In genomic region chr11:115475758-115476237, GRCm38 (mm10) we compare ENCODE assay signal across 8 mouse cellular contexts. TPM values are rescaled to one million over a fixed set of nuclear protein-coding genes. Genes with fewer than 3 reads are reported as not detected.
DNase-seq lines count a peak whose midpoint lies in the region; ATAC-seq and TF ChIP-seq lines count a peak whose summit lies in the region.

No protein-coding gene starts in this region.

- no peaks in the 10 kb centered on the region for H3K9me3 ChIP-seq in forebrain, embryonic 14.5 days (replicated peaks; ENCODE audit: control insufficient read depth, low read length)
- no peaks in the 10 kb centered on the region for H3K9me3 ChIP-seq in liver, postnatal 0 days (ENCODE audit: low read length)

- no peaks in the 10 kb centered on the region for H3K79me2 ChIP-seq in heart, adult 2 months (replicated peaks; ENCODE audit: control insufficient read depth, insufficient read depth, low read length)

- H3K27me3 ChIP-seq in heart, adult 2 months (ENCODE audit: control insufficient read depth, insufficient read depth, low read length): no peaks in the 10 kb centered on the region
- no peaks in the 10 kb centered on the region for H3K27me3 ChIP-seq in forebrain, embryonic 14.5 days (replicated peaks; ENCODE audit: control insufficient read depth, insufficient read depth, low read length)
- no peaks in the 10 kb centered on the region for H3K27me3 ChIP-seq in liver, postnatal 0 days (ENCODE audit: insufficient read depth, low read length)

- peak overlapping the region; percentile 61 for H3K9ac ChIP-seq in heart, adult 2 months (ENCODE audit: low read depth, low read length)
- peak overlapping the region; percentile 66 for H3K9ac ChIP-seq in forebrain, embryonic 14.5 days (ENCODE audit: low read length)
- H3K9ac ChIP-seq in liver, postnatal 0 days (replicated peaks): peak overlapping the region; percentile 74

- no peak for TF ChIP-seq CTCF in heart, adult 2 months (IDR thresholded peaks at IDR 0.05)
- TF ChIP-seq CTCF in liver, postnatal 0 days (IDR thresholded peaks at IDR 0.05; ENCODE audit: low read depth): no peak

- H3K36me3 ChIP-seq in heart, adult 2 months (ENCODE audit: control insufficient read depth, insufficient read depth, low read length): no peaks in the 10 kb centered on the region
- H3K36me3 ChIP-seq in forebrain, embryonic 14.5 days (ENCODE audit: control insufficient read depth, insufficient read depth, low read length): no peaks in the 10 kb centered on the region
- no peaks in the 10 kb centered on the region; the same call in none of the 2 replicates for H3K36me3 ChIP-seq in liver, postnatal 0 days (replicated peaks; ENCODE audit: insufficient read depth, low read length)

- TF ChIP-seq POLR2A in heart, adult 2 months (IDR thresholded peaks at IDR 0.05; ENCODE audit: insufficient read depth, low read depth, low read length): no peak

- ATAC-seq in CD4-positive, CD25-positive, alpha-beta regulatory T cell, adult 4 months: peak; percentile 4
- no peak; the same call in 1 of the 2 replicates for ATAC-seq in forebrain, embryonic 14.5 days
- peak; percentile 30 for ATAC-seq in liver, postnatal 0 days

- intact Hi-C loops in heart, adult 2 months (cut with DNase I): loop anchor here (2.0 kb wide), 1 partner anchor 63 kb away; no protein-coding TSS in a partner anchor

- H3K4me2 ChIP-seq in forebrain, embryonic 14.5 days (ENCODE audit: low read length): peak overlapping the region; percentile 95
- H3K4me2 ChIP-seq in liver, postnatal 0 days (ENCODE audit: low read depth, low read length): peak overlapping the region; percentile 84

- peaks cover 10% of the 10 kb centered on the region for H3K4me1 ChIP-seq in heart, adult 2 months (ENCODE audit: control insufficient read depth, insufficient read depth, low read length)
- H3K4me1 ChIP-seq in forebrain, embryonic 14.5 days (ENCODE audit: control insufficient read depth, insufficient read depth, low read length): peaks cover 18% of the 10 kb centered on the region
- peaks cover 30% of the 10 kb centered on the region for H3K4me1 ChIP-seq in liver, postnatal 0 days (ENCODE audit: insufficient read depth)

- WGBS in heart, adult 2 months: 3% methylated on average over 28 of the region's 28 CpGs
- 5% methylated on average over 28 of the region's 28 CpGs for WGBS in forebrain, embryonic 14.5 days
- WGBS in liver, postnatal 0 days (ENCODE audit: insufficient replicate concordance): 1% methylated on average over 28 of the region's 28 CpGs

- peak overlapping the region; percentile 93 for H3K4me3 ChIP-seq in heart, adult 2 months
- H3K4me3 ChIP-seq in forebrain, embryonic 14.5 days (ENCODE audit: low read depth, low read length): peak overlapping the region; percentile 65
- H3K4me3 ChIP-seq in liver, postnatal 0 days (ENCODE audit: low read depth, low read length): peak overlapping the region; percentile 69

- H3K27ac ChIP-seq in heart, adult 2 months: peak overlapping the region; percentile 52; the same call in 1 of the 2 replicates
- 0 out of 2 replicates have a peak overlapping the region, but pooled peaks have one; percentile 0 for H3K27ac ChIP-seq in forebrain, embryonic 14.5 days (ENCODE audit: low read depth, low read length)
- H3K27ac ChIP-seq in liver, postnatal 0 days (ENCODE audit: low read depth): peak overlapping the region; percentile 74

- TF ChIP-seq EP300 in heart, adult 2 months (IDR thresholded peaks at IDR 0.05; ENCODE audit: insufficient read depth, low read depth, low read length): no peak
- TF ChIP-seq EP300 in liver, postnatal 0 days (IDR thresholded peaks at IDR 0.05; ENCODE audit: low read depth): peak; percentile 7

- no peak for DNase-seq in heart, adult 2 months
- no peak for DNase-seq in heart, postnatal 4 days
- no peak for DNase-seq in forebrain, embryonic 14.5 days (ENCODE audit: low spot score)
- no peak for DNase-seq in liver, postnatal 0 days
- DNase-seq in cerebellum, adult 9-11 months: no peak
- DNase-seq in urinary bladder, adult 18-20 months (ENCODE audit: low spot score in 2 of 2): no peak
- DNase-seq in layer of hippocampus, postnatal 10 days (ENCODE audit: low spot score in 2 of 2): no peak

RNA-seq across cellular contexts. Expression of gene Armc7, which starts 0.3 kb away (rescaled TPM):
- total RNA-seq in heart, adult 2 months (2021): 1 to 10 TPM; 1.9 to 2.7 TPM
- 2.3 and 3.3 TPM in 2 replicates for polyA plus RNA-seq in heart, adult 2 months (2012; rRNA removed)
- 1 to 10 TPM; 3.1 to 4.3 TPM for total RNA-seq in heart, postnatal 4 days (2021)
- 100 to 1,000 TPM in 1 of 2 experiments, 10 to 100 TPM in 1; 79.2 to 132 TPM for polyA plus RNA-seq in CD4-positive, CD25-positive, alpha-beta regulatory T cell, adult 4 months (2017; shearing (Covaris generic))
- polyA plus RNA-seq in forebrain, embryonic 14.5 days (2014; fragmentation: Nextera tagmentation; extraction: Ambion mirVana): 11.5 and 14.6 TPM in 2 replicates
- polyA plus RNA-seq in liver, postnatal 0 days (2015; fragmentation: Nextera tagmentation; extraction: Ambion mirVana): 2.9 and 3.9 TPM in 2 replicates
- total RNA-seq in layer of hippocampus, postnatal 10 days (2021): 10 to 100 TPM; 10.3 to 11.1 TPM

RNA-seq across cellular contexts. Expression of gene Slc16a5, which starts 13.5 kb away (rescaled TPM):
- total RNA-seq in heart, adult 2 months (2021): not detected
- 0.06 and 0.18 TPM in 2 replicates for polyA plus RNA-seq in heart, adult 2 months (2012; rRNA removed)
- under 1 TPM in 1 of 2 experiments, not detected in 1; 0.29 TPM for total RNA-seq in heart, postnatal 4 days (2021)
- 1 to 10 TPM; 3.5 to 6.5 TPM for polyA plus RNA-seq in CD4-positive, CD25-positive, alpha-beta regulatory T cell, adult 4 months (2017; shearing (Covaris generic))
- polyA plus RNA-seq in forebrain, embryonic 14.5 days (2014; fragmentation: Nextera tagmentation; extraction: Ambion mirVana): 0.12 TPM in 1 of 2 replicates, not detected in the other
- 10.4 and 11.5 TPM in 2 replicates for polyA plus RNA-seq in liver, postnatal 0 days (2015; fragmentation: Nextera tagmentation; extraction: Ambion mirVana)
- total RNA-seq in layer of hippocampus, postnatal 10 days (2021): not detected

RNA-seq across cellular contexts. Expression of gene Nt5c, which starts 15.9 kb away (rescaled TPM):
- total RNA-seq in heart, adult 2 months (2021): 10 to 100 TPM; 10.9 to 12.9 TPM
- 11.7 and 12.4 TPM in 2 replicates for polyA plus RNA-seq in heart, adult 2 months (2012; rRNA removed)
- total RNA-seq in heart, postnatal 4 days (2021): 10 to 100 TPM; 27.3 to 27.4 TPM
- polyA plus RNA-seq in CD4-positive, CD25-positive, alpha-beta regulatory T cell, adult 4 months (2017; shearing (Covaris generic)): 100 to 1,000 TPM; 296 to 304 TPM
- 95.5 and 107 TPM in 2 replicates for polyA plus RNA-seq in forebrain, embryonic 14.5 days (2014; fragmentation: Nextera tagmentation; extraction: Ambion mirVana)
- polyA plus RNA-seq in liver, postnatal 0 days (2015; fragmentation: Nextera tagmentation; extraction: Ambion mirVana): 46.5 and 48.3 TPM in 2 replicates
- total RNA-seq in layer of hippocampus, postnatal 10 days (2021): 10 to 100 TPM; 79.9 to 81.3 TPM

RNA-seq across cellular contexts. Expression of gene Trim80, which starts 35.5 kb away (rescaled TPM):
- total RNA-seq in heart, adult 2 months (2021): under 1 TPM in 1 of 2 experiments, not detected in 1; 0.13 TPM
- 0.33 TPM in 1 of 2 replicates, not detected in the other for polyA plus RNA-seq in heart, adult 2 months (2012; rRNA removed)
- not detected for total RNA-seq in heart, postnatal 4 days (2021)
- not detected for polyA plus RNA-seq in CD4-positive, CD25-positive, alpha-beta regulatory T cell, adult 4 months (2017; shearing (Covaris generic))
- not detected in 2 replicates for polyA plus RNA-seq in forebrain, embryonic 14.5 days (2014; fragmentation: Nextera tagmentation; extraction: Ambion mirVana)
- 2.1 and 2.8 TPM in 2 replicates for polyA plus RNA-seq in liver, postnatal 0 days (2015; fragmentation: Nextera tagmentation; extraction: Ambion mirVana)
- total RNA-seq in layer of hippocampus, postnatal 10 days (2021): under 1 TPM in 1 of 2 experiments, not detected in 1; 0.18 TPM

RNA-seq across cellular contexts. Expression of gene Jpt1, which starts 38.4 kb away (rescaled TPM):
- total RNA-seq in heart, adult 2 months (2021): 100 to 1,000 TPM; 110 TPM
- polyA plus RNA-seq in heart, adult 2 months (2012; rRNA removed): 116 and 124 TPM in 2 replicates
- 100 to 1,000 TPM; 559 to 561 TPM for total RNA-seq in heart, postnatal 4 days (2021)
- 100 to 1,000 TPM; 716 to 764 TPM for polyA plus RNA-seq in CD4-positive, CD25-positive, alpha-beta regulatory T cell, adult 4 months (2017; shearing (Covaris generic))
- 2,151 and 2,168 TPM in 2 replicates for polyA plus RNA-seq in forebrain, embryonic 14.5 days (2014; fragmentation: Nextera tagmentation; extraction: Ambion mirVana)
- 114 and 117 TPM in 2 replicates for polyA plus RNA-seq in liver, postnatal 0 days (2015; fragmentation: Nextera tagmentation; extraction: Ambion mirVana)
- 100 to 1,000 TPM; 315 to 332 TPM for total RNA-seq in layer of hippocampus, postnatal 10 days (2021)

Comparison
In these comparisons a context has a peak if more than half of its experiments do, and no peak if none do; other contexts are left out.
1. H3K27ac ChIP-seq: peak in every context shown above with its lines; median percentile 74 in liver, postnatal 0 days; 52 in heart, adult 2 months; 0 in forebrain, embryonic 14.5 days.